Mouse (Mus musculus) ES-E14 (cell line): ENCODE data around the gene Slpi. TPM values are rescaled to one million over a fixed set of nuclear protein-coding genes. Genes with fewer than 3 reads are reported as not detected.
"Not testable (repeated sequence)": the region's sequence is repeated elsewhere in the genome, so short reads cannot be mapped to it uniquely, and the experiment has no call there.

Experiments used
- DNase-seq: peaks from one replicate; pipeline ENCODE4 v3.0.0-alpha.2; 2013; ENCODE audit warnings: low read depth, low spot score
- H3K27ac ChIP-seq: 2 replicates; pipeline ENCODE4 v1.5.1; 2012; ENCODE audit warnings: low read depth, mild to moderate bottlenecking, low read length, moderate library complexity, mixed read lengths; ENCODE audit not compliant: poor library complexity, insufficient read depth, severe bottlenecking
- H3K36me3 ChIP-seq: 2 replicates; pipeline ENCODE4 v1.6.1; 2012; ENCODE audit warnings: mild to moderate bottlenecking, low read length, moderate library complexity, mixed read lengths; ENCODE audit not compliant: control insufficient read depth, poor library complexity, insufficient read depth, severe bottlenecking
- H3K4me1 ChIP-seq, 2 experiments: fragments of 150-350 bp in 1 of 2; sonication (generic) in 1 of 2; 2 replicates each; pipeline ENCODE4 v1.6.1; 2012; ENCODE audit warnings: low read length in 2 of 2, mild to moderate bottlenecking in 1 of 2, mixed read lengths in 1 of 2; ENCODE audit not compliant: control insufficient read depth in 2 of 2, insufficient read depth in 2 of 2, poor library complexity in 1 of 2
- H3K4me3 ChIP-seq, 2 experiments: fragments of 150-350 bp in 1 of 2; sonication (generic) in 1 of 2; 2 replicates each; pipeline ENCODE4 v1.5.1; 2012; ENCODE audit warnings: low read length in 2 of 2, low read depth in 1 of 2, mild to moderate bottlenecking in 1 of 2, mixed read lengths in 1 of 2; ENCODE audit not compliant: insufficient read depth in 1 of 2, poor library complexity in 1 of 2, severe bottlenecking in 1 of 2
- H3K9ac ChIP-seq: 2 replicates; pipeline ENCODE4 v1.6.1; 2012; ENCODE audit warnings: low read depth, mild to moderate bottlenecking, low read length, mixed read lengths; ENCODE audit not compliant: poor library complexity, insufficient read depth, severe bottlenecking
- H3K9me3 ChIP-seq: fragments of 150-350 bp; sonication (generic); 2 replicates; pipeline ENCODE4 v1.6.1; 2012; ENCODE audit warnings: low read depth, mild to moderate bottlenecking, low read length; ENCODE audit not compliant: control insufficient read depth, insufficient read depth
- CHD2 ChIP-seq: IDR thresholded peaks from 2 replicates; pipeline ENCODE4 v1.6.1; 2014; ENCODE audit warnings: mild to moderate bottlenecking, low read depth, low read length, inconsistent platforms
- HCFC1 ChIP-seq: IDR thresholded peaks from 2 replicates; pipeline ENCODE4 v1.6.1; 2012; ENCODE audit warnings: low read length, inconsistent platforms, borderline replicate concordance; ENCODE audit not compliant: insufficient read depth
- MAFK ChIP-seq: IDR thresholded peaks from 2 replicates; pipeline ENCODE4 v1.6.1; 2014; ENCODE audit warnings: mild to moderate bottlenecking, low read depth, low read length, inconsistent platforms; ENCODE audit not compliant: insufficient read depth
- ZC3H11A ChIP-seq: IDR thresholded peaks from 2 replicates; pipeline ENCODE4 v1.6.1; 2012; ENCODE audit warnings: low read depth, mild to moderate bottlenecking, inconsistent platforms, low read length, borderline replicate concordance
- ZNF384 ChIP-seq: IDR thresholded peaks from 2 replicates; pipeline ENCODE4 v1.6.1; 2012; ENCODE audit warnings: low read depth, low read length, inconsistent platforms
- in situ Hi-C, 2 experiments: fragments of 600-800 bp; cut with MboI; formaldehyde crosslinking; loops; one replicate each; pipeline ENCODE4 v1.15.1; 2025; ENCODE audit warnings: low sequenced_read_pairs in 2 of 2, inconsistent platforms in 1 of 2; ENCODE audit not compliant: unreplicated experiment in 2 of 2
- total RNA-seq: library from RNA; depleted of rRNA; stranded (reverse); fragments of 300-350 nt; gene quantifications from 2 replicates; pipeline ENCODE4 v1.2.3, GENCODE M21; 2012

Gene Slpi
- total RNA-seq, 1 experiment = not detected

GRCm38 (mm10) chr2:164353356-164353755 is 35.5 kb downstream of the Slpi start:
- Histone ChIP-seq H3K36me3 (no peaks in the 10 kb centered on the region), H3K4me3 (no peak overlapping the region), H3K4me1 (no peaks in the 10 kb centered on the region), H3K27ac (no peak overlapping the region), H3K9me3 (0 out of 2 replicates have a peak, but pooled peaks cover 1% of the 10 kb centered on the region), H3K9ac (no peak overlapping the region)
- DNase-seq = no peak
- no peak for TF ChIP-seq CHD2
- TF ChIP-seq MAFK = no peak
- TF ChIP-seq ZNF384 = no peak
- no peak for TF ChIP-seq HCFC1
- no peak for TF ChIP-seq ZC3H11A
- in situ Hi-C loops = no loop called here

- no peaks in the 10 kb centered on the region for H3K36me3 ChIP-seq
- 0 out of 2 replicates have a peak, but pooled peaks cover 1% of the 10 kb centered on the region for H3K9me3 ChIP-seq
- no peak overlapping the region for H3K4me3 ChIP-seq
- H3K27ac ChIP-seq = no peak overlapping the region
- no peaks in the 10 kb centered on the region for H3K4me1 ChIP-seq
- TF ChIP-seq CHD2 (no peak), HCFC1 (no peak), MAFK (no peak), ZC3H11A (no peak), ZNF384 (no peak)
- no peak overlapping the region for H3K9ac ChIP-seq
- DNase-seq = no peak
- in situ Hi-C loops = no loop called here
Measured at GRCm38 (mm10) chr2:164352697-164353096, 36.2 kb downstream of the Slpi start.

- TF ChIP-seq HCFC1 (no peak), ZC3H11A (peak; percentile 64)
- Histone ChIP-seq H3K9me3 (no peaks in the 10 kb centered on the region), H3K4me1 (no peaks in the 10 kb centered on the region), H3K9ac (no peak overlapping the region), H3K4me3 (no peak overlapping the region), H3K27ac (no peak overlapping the region), H3K36me3 (no peaks in the 10 kb centered on the region)
- in situ Hi-C loops = loop anchor here in 1 of 2 experiments (10.0 kb wide), 1 partner anchor 244 kb away; no protein-coding TSS in a partner anchor
- DNase-seq = peak; percentile 34
Measured at GRCm38 (mm10) chr2:164348980-164349379, 39.9 kb downstream of the Slpi start.

GRCm38 (mm10) chr2:164347697-164348096 is 41.2 kb downstream of the Slpi start:
- not testable (repeated sequence) for H3K36me3 ChIP-seq, DNase-seq

GRCm38 (mm10) chr2:164343732-164344131 is 45.2 kb downstream of the Slpi start:
- not testable (repeated sequence) for H3K27ac ChIP-seq, H3K4me1 ChIP-seq, DNase-seq, H3K4me3 ChIP-seq, H3K9ac ChIP-seq, H3K9me3 ChIP-seq, H3K36me3 ChIP-seq
- in situ Hi-C loops = loop anchor here in 1 of 2 experiments (10.0 kb wide), 1 partner anchor 239 kb away; no protein-coding TSS in a partner anchor

More at GRCm38 (mm10) chr2:164347697-164348096, 41.2 kb downstream of the Slpi start:
- not testable (repeated sequence) for H3K9ac ChIP-seq, H3K4me3 ChIP-seq, H3K9me3 ChIP-seq, H3K4me1 ChIP-seq, H3K27ac ChIP-seq
- in situ Hi-C loops = loop anchor here in 1 of 2 experiments (10.0 kb wide), 1 partner anchor 243 kb away; no protein-coding TSS in a partner anchor

GRCm38 (mm10) chr2:164332440-164332839 is 56.5 kb downstream of the Slpi start, which contains the start of gene Svs5:
Gene Svs5, plus strand, starts transcription at chr2:164332740.
- DNase-seq, H3K9ac ChIP-seq, H3K4me1 ChIP-seq, in situ Hi-C loops, H3K36me3 ChIP-seq, H3K27ac ChIP-seq, H3K9me3 ChIP-seq, H3K4me3 ChIP-seq: not testable (repeated sequence)
